In the genomic region with DNA sequence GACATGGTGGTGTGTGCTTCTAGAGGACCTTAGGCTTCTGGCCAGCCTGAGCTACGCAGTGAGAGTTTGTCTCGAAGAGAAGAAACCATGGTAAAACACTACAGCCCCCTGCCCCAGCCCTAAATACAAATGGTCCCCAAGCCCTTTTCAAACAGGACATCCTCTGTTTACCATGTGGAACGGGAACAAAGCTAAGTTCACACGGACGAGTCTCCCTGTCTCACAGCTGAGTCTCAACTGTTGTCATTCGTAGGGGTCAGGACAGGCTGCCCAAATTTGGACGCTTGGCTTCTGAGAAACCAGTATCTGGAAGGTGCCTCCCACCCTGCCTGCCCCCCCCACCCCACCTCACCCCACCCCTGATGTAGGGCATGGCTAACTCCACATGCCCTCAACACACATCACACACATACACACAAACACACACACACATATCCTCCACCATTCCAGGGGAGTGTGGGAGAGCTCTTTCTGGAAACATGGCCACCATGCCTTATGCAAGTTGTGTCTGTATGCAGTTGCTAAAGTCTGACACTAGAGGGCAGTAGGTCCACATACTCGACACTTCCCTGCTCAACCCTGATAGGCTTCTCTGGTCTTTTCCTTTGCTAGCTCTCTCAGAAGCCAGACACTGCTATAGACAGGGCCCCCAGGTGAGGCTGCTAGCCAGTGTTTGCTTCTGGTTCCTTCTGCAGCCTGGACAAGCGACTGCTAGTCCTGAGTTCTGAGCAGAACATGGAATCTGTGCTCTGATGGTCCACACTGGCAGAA, we compare ENCODE assay signal across 11 mouse cellular contexts. TPM values are rescaled to one million over a fixed set of nuclear protein-coding genes. Genes with fewer than 3 reads are reported as not detected.
A peak's percentile ranks its signal among the peaks of the same experiment; 100 is the strongest.
DNase-seq lines count a peak whose midpoint lies in the region; ATAC-seq lines count a peak whose summit lies in the region.
"Not testable (repeated sequence)": the region's sequence is repeated elsewhere in the genome, so short reads cannot be mapped to it uniquely, and the experiment has no call there.
"Had no signal": no experiment of that assay in that cellular context is flagged by ENCODE, and none has a peak within 500 bp of the region (broad histone marks: within the 10 kb centered on the region; RNA-seq: fewer than 3 reads in every experiment).

No protein-coding gene starts in this region.

- H3K27me3 ChIP-seq in embryonic facial prominence, embryonic 12.5 days; heart, embryonic 10.5 days (ENCODE audit: insufficient read depth, poor library complexity, severe bottlenecking): not testable (repeated sequence)

- not testable (repeated sequence) for H3K36me3 ChIP-seq in embryonic facial prominence, embryonic 12.5 days; heart, embryonic 10.5 days

- not testable (repeated sequence) for H3K27ac ChIP-seq in embryonic facial prominence, embryonic 12.5 days; heart, embryonic 10.5 days

- not testable (repeated sequence) for H3K4me1 ChIP-seq in embryonic facial prominence, embryonic 12.5 days; heart, embryonic 10.5 days

- not testable (repeated sequence) for H3K4me2 ChIP-seq in embryonic facial prominence, embryonic 12.5 days (replicated peaks)

- WGBS in embryonic facial prominence, embryonic 12.5 days = 65% methylated on average over 9 of the region's 9 CpGs
- 59% methylated on average over 9 of the region's 9 CpGs for WGBS in heart, embryonic 10.5 days

- H3K4me3 ChIP-seq in embryonic facial prominence, embryonic 12.5 days; heart, embryonic 10.5 days: not testable (repeated sequence)

- DNase-seq in 3T3-L1 (ENCODE audit: low read depth, low spot score) = peak; percentile 74
- DNase-seq in brain, adult 2 months (ENCODE audit: low read depth, low spot score) = peak; percentile 82
- DNase-seq in heart, embryonic 10.5 days (ENCODE audit: low spot score) = peak; percentile 70
- DNase-seq in kidney, adult 11 months = peak; percentile 49
- peak; percentile 46 to 51 for DNase-seq in left cerebral cortex, adult 8-10 months (ENCODE audit: low spot score in 2 of 2)
- peak; percentile 74 for DNase-seq in right cerebral cortex, adult 18-20 months

- peak; percentile 69 for ATAC-seq in embryonic facial prominence, embryonic 12.5 days (ENCODE audit: insufficient number of reproducible peaks, insufficient read depth, low FRiP score, low TSS enrichment)
- ATAC-seq in megakaryocyte, adult 5-6 weeks (ENCODE audit: poor library complexity, severe bottlenecking) = peak; percentile 79

- H3K9ac ChIP-seq in embryonic facial prominence, embryonic 12.5 days = not testable (repeated sequence)

- peaks cover 15% of the 10 kb centered on the region for H3K9me3 ChIP-seq in embryonic facial prominence, embryonic 12.5 days
- peaks cover 26% of the 10 kb centered on the region for H3K9me3 ChIP-seq in heart, embryonic 10.5 days

RNA-seq across cellular contexts. Expression of a gene that starts 17.2 kb away (rescaled TPM):
- not detected in 2 replicates for polyA plus RNA-seq in embryonic facial prominence, embryonic 12.5 days (2016; fragmentation: Nextera tagmentation; extraction: Ambion mirVana)
- not detected in 2 replicates for polyA plus RNA-seq in heart, embryonic 10.5 days (2016; fragmentation: Nextera tagmentation; extraction: Ambion mirVana)
- under 1 TPM; 0.27 to 0.46 (median 0.37) TPM for total RNA-seq in left cerebral cortex, adult 8-10 months (2022)
- not detected in 2 replicates for total RNA-seq in megakaryocyte, adult 5-6 weeks (2015)
- total RNA-seq in megakaryocyte, adult 5-6 weeks (2017) = not detected in 2 replicates
- total RNA-seq: gastrocnemius, postnatal 14 days had no signal
- polyA plus RNA-seq: C2C12; spleen, adult 2 months had no signal
